Mouse (Mus musculus) adrenal gland, postnatal 36 days (tissue): ENCODE data around the gene Gm8439. TPM values are rescaled to one million over a fixed set of nuclear protein-coding genes. Genes with fewer than 3 reads are reported as not detected.

Experiments
- DNase-seq, 2 experiments: peaks; one replicate each; pipeline ENCODE4 v3.0.0; 2021; ENCODE audit warnings: mixed read lengths in 1 of 2
- total RNA-seq, 2 experiments: library from RNA; stranded (reverse); gene quantifications; 2 replicates each; pipeline ENCODE4 v1.2.3; 2021

Gm8439 gene
- total RNA-seq, 2 experiments from 2014 or later = not detected

DNA sequence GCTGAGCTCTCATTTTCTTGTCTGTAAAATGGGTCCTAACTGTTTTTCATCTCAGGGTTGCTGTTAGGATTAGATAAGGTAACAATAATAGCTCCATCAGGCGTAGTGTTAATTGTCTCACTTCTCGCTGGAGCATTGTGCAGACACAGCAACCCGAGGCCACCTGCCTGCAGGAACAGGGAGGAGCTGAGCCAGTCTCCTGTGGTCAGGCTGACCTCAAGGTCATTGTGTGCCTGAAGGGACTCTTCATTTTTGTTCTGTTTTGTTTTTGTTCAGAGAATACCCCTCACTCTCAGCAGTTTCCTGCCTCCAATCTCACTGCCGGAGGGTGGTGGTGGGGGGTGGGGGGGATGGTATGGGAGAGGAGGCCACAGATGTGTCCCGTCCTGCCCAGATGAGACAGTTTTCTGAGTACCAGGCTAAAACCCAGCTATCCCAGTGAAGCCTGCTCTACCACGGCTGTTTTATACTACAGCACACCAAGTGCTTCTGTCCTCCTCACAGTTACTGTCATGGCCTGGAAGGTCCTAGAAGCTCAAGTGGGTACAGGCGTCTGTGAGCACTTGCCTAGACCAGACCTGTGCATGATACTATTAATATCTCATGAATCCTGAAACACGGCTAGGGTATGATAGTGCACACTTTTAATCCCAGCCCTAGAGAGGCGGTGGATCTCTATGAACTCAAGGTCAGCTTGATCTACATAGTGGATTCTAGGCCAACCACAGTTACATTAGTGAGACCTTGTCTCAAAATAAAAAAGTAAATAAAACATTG lies 23.9 kb downstream of the Gm8439 start:
- peak in 1 of 2 experiments; percentile 29 for DNase-seq

DNA sequence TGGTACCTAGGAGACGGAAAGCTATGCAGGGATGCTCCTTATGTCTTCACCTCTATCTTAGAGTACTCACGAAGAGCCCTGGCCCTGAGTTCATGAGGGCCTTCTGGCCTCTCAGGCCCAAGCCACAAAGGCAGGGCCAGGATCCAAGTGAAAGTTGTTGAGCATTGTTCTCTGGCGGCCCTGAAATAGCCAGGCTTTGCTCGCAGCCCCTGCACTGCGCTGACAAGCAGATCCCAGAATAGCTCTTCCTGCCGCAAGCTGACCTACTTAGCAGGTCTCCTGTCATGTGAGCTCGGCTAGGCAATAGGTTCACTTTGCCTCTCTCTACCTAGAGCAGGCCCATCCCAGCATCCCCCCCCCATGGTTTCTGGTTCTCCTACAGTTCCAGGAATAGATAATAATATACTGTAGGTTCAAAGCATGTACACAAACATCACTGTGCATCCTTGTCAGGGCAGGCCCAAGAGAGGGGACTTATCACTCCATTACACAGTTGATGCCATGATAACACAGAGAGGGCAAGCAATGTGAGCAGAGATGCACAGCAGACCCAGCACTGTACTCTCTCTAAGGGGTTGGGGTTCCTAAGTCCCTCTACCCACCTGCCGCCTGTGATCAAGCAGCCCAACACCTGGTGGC lies 25.3 kb downstream of the Gm8439 start:
- DNase-seq = peak; percentile 57 to 64

DNA sequence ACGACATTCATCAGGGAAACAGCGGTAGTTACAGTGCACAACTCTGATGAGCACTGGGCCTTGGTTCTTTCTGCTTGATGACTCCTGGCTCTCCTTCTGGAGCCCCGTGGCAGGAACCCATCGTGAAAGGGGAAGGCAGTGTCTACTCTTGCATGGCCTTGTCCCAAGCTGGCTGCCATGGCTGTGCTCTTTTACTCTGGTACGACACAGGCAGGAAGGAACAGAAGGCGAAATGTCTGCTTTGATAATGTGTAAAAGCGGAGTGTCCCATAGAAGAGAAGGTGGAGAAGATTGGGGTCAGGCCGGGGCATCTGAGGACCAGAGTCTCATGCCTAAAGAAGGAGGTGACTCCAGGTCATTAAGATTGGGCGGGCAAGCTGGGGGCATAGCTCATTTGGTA lies 26.1 kb downstream of the Gm8439 start:
- DNase-seq = no peak

DNA sequence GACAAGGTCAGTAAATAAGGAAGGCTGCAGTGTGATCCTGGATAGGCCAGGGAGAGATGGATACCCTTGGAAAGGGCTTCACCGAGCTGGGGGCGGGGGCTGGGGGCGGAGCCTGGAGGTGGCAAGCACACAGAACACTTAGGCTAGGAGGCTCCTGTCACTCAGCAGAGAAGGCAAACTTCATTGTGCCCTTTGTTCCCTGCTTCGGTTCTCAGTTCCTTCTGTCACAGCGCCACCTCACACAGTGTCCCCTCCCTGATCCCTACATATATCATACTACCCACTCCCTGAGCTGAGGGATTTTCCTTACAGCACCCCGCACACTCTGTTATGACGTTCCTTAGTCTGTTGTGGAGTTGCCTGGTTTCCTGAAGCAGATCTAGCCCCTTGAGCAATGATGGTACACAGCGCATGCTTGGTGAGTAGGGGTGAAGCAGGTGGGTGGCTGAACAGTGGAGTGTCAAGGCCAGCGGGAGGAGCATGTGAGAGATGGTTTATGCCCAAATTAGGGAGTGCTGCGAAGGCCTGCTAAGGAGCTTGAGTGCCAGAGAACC lies 27.1 kb downstream of the Gm8439 start:
- peak in 1 of 2 experiments; percentile 31 for DNase-seq

DNA sequence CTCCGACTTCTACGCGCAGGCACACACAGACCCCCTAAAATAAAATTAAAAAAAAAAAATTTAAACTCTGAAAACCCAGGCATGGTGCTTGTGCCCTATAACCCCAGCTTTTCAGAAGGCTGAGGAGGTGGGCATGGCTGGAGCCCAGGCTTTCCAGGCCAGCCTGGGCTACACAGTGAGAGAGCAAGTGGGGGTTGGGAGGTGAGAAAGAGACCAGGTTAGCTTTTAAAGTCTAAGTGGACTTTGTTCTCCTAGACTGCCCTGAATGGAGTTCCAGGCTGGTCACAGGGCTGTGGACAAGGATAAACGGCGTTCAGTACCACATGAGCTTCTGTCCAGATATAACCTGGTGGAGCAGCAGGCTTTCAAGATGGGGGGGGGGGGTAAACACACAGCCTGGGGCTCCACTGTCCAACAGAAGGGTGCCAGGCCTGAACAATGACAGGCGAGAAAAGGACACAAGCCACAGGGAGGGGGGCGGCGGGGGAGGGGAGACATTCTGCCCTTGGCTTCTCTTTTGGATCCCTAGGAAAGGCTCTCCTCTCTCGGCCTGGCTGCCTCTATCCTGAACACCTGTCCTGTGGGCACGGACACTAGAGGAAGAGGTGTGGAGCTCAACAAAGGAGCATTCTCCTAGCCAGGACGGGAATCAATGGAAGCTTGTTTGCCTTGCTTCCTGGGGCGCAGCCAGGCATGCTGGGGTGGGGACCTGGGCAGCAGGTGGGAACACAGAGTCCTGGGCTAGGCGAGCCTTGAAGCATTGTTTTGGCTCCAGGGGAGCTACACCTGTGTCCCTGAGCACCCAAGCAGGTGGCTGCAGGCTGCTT lies 27.9 kb downstream of the Gm8439 start:
- no peak for DNase-seq

DNA sequence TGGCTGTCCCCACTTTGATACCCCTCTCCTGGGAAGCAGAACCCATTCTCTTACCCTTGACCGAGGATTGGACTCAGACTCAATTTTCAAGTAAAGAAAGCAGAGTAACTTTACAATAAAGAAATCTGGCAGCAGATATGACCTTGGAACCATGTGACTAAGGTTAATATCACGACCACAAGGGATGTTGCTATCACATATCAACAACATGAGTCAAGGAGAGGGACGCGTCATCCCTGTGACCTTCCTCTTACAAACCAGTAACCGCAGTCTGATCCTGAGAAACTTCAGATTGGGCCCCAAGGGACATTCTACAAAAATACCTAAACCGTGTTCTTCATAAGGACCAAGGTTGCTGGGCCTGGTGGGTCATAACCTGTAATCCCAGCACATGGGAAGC lies 39.2 kb downstream of the Gm8439 start:
- peak; percentile 63 to 74 for DNase-seq

DNA sequence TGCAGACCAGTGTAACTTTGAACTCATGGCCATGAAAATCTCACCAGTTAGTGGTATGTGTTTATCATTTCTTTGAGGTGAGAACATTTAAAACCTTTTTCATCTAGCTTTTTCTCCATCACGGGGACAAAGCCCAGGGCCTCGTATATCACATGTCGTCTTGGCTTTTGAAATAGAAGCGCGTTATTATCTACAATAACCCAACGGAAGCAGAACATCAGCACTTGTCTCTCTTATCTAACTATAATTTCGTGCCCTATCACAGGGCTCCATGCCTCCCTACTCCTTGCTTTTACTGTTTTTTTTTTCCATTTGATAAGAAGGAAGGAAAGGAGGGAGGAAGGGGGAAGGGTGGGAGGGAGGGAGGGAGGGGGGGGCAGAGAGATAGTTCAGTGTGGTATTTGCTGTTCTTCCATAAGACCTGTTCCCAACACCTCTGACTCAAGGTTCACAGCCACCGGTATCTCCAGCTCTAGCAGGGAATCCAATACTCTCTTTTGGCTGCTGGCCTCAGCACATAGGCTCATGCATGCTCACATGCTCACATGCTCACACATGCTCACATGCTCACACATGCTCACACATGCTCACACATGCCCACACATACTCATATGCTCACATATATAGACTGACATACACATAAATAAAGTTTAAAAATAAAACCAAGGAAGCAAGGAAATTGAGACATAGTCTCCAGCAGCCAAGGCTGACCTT lies 41.8 kb downstream of the Gm8439 start:
- no peak for DNase-seq

DNA sequence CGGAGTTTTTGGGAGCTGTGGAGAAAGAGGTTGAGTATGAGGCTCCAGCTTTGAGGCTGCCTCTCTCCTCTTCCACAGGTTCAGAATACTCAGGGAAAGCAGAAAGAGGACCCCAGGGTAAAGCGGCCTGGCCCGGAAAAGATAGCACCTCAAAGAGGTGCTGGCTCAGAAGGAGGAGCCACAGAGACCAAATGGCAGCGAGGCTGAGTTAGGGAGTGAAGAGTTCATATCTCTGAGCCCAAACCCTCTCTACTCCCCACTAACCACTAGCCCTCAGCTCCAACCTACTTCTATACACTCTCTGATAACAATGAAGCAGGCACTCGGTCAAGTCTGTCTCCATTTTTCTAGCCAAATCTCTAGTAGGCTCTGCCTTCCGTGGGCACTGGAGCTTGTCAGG lies 43.3 kb downstream of the Gm8439 start:
- DNase-seq = no peak

DNA sequence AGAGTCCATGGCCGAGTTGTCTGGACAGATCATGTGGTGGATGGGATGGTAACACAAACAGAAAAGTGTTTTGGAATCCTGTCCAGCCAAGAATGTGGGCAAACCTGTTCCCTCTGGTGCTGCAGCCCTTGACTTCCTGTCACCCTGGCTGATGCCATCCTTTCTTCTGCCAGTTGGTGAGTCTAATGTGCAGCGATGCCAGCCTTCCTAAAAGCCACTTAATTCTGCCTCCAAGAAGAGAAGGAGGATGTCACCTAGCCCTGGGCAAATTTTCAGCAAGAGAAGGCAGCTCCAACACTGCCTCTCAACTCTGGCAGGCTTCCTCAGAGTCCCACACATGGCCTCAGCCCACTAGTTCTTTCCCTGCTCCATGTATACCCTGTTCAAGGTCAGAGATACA lies 46.8 kb downstream of the Gm8439 start:
- DNase-seq = no peak

DNA sequence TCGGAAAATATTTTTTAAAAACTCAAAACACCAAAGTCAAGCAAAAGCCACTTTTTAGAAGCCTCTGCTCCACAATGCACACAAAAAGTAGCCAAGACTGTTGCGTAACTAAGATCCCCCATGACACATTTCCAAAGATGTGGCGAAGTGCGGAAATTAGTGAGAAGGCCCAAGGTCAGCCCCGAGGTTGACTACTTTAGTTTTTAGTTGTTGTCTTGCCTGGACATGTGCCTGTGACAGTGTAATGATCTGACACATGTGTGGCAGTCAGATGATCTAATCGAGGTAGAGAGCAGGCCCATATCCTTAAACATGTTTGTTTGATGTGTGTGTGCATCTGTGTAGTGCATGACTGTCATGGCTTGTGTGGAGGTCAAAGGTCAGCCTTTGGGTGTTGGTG lies 53.4 kb downstream of the Gm8439 start:
- DNase-seq = peak in 1 of 2 experiments; percentile 30

DNA sequence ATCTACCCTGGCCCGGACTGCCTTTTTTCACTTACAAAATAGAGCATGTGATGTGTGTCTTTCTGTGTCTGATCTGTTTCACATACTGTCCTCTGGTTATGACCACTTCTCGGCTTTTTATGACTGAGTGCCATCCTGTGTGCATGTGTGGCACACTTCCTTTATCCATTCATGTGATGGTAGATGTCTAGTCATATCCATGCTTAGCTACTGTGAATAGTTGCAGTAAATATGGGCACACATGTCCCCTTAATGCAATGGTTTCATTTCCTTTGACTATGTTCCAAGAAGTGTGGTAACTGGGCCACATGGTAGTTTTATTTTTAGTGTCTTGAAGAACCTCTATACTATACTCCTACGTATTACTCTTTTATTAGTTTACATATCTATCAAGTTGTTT lies 55.4 kb downstream of the Gm8439 start:
- no peak for DNase-seq

DNA sequence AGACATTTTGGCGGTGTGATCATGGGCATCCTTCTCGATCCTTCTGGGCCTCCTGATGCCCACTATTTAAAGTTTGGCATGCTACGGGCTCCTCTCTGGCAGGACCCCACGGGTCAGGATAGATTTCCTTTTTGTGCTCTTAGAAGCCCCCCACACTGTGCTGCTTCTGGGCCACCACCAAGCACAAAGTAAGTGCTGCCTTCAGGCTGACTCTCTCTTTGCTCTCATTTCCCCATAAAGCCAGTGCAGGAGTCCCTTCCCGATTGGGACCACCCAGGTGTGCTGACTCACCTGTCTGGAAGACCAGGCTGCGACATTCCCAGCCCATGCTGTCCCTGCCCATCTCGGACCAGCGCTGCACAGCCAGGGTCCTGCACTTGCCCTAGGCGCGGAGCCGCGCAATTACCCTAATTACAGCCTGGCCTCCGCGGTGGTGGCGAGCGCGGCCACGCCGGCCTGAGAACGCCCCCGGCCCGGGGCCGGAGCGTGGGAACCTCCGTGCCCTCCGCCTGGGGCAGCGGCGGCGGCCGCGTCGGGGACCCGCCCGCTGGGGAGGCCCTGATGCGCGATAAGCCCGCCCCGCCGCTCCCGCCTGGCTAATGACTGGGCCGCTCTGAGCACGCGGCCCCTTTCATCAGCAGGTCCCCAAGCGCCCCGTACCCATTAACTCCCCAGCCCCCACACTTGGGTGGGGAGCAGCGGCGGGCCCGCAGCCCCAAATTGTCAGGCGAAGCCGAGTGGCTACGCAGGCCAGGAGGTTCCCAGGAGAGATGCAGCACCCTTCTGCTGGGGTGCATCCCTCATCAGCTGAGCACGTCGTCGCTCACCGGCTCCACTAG lies 61.0 kb downstream of the Gm8439 start:
- DNase-seq = peak; percentile 31 to 51

DNA sequence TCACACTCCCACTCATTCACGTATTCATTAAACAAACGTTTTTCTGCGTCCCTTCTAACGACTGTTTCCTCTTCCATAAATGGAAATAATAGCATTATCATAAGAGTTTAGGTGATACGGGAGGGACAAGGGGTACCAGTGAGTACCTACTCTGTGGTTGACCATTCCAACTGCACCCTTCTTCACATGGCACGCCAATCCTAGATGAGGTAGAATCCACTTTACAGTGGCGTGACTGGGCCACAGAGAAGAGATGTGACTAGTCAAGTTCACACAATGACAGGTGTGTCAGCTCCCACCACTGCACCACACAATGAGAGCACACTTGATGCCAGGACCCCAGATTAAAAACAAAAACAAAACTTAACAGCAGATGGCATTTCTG lies 61.7 kb downstream of the Gm8439 start:
- no peak for DNase-seq

DNA sequence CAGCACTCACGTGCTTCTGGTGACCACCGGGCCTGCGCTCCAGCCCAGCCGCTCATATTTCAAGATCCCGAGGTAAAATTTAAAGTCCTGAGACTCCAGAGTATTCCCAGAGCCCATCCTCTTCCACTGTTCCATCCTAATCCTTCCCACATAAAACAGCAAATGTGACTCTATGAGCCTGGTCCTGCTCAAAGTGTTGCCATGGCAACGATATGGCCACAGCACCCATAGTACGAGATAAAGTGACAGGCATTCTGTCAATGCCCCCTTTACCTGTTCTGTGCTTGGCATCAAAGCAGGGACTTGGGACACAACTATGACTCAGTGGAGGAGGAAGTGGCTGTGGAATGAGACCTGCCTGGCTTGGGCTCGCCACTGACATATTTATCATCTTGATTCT lies 67.4 kb downstream of the Gm8439 start:
- DNase-seq = no peak

Other genes starting within 250 kb of the Gm8439 start
- 10 to 100 TPM; 38.6 to 45.9 TPM for gene Scmh1, start 183.5 kb upstream of the Gm8439 start, total RNA-seq
- under 1 TPM; 0.16 to 0.17 TPM for gene Slfnl1, start 56.5 kb upstream of the Gm8439 start, total RNA-seq
- 10 to 100 TPM; 37.8 to 42.6 TPM for gene Ctps, start 18.5 kb upstream of the Gm8439 start, total RNA-seq
- 10 to 100 TPM in 1 of 2 experiments, 1 to 10 TPM in 1; 6.0 to 56.0 TPM for gene Cited4, start 77.8 kb downstream of the Gm8439 start, total RNA-seq
- gene Kcnq4, start 159.9 kb downstream of the Gm8439 start, total RNA-seq = 1 to 10 TPM; 2.3 TPM
- 10 to 100 TPM; 46.6 to 50.0 TPM for gene Nfyc, start 242.8 kb downstream of the Gm8439 start, total RNA-seq